Mouse (Mus musculus): ENCODE measurements at regions not wholly inside any gene's neighbourhood (a gene's known extent, or its start where the extent isn't known, plus 50 kb on each side); places are given as distances from the start of the nearest gene placed in this dataset.

DNA sequence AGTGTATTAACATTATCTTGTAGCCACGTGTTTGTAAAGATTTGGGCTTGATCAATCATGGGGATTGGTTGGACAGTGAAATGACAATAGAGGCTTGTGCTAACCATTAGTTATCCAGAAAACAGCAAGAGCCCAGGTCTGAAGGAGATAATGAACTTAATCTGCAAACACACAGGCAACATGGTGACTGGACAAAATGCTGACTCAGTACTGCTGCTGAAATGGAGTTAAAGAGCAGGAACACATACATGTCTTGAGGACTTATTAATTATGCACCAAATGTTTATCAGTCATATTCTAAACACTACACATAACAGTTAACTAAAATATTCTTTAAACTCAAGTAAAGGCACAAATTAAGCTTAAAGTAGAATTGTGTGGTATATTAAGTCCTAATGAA, 528.6 kb downstream of the Etv1 start:
- 79% methylated on average over 1 of the region's 1 CpGs for WGBS

DNA sequence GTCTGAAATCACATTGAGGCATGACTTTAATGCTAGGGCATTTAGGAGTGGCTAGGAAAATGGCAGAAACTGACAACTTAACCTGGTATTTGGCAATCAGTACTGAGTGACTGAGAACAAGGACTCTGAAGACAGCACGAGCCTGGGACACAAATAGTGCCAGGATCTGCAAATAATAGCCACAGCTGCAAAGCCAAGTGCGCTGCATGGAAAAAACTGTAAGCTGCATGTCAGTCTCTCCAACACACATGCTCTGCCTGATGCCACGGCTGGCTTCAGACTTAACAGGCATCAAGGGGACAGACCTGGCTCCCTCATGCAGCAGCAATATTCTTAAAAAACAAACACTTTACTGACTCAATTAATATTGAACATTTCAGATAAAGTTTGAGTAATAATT, 530.7 kb downstream of the Etv1 start:
- 81% methylated on average over 3 of the region's 3 CpGs for whole genome bisulfite sequencing
- Histone ChIP-seq H3K4me3 (ENCODE audit: low read depth, low read length) (no peak overlapping the region), H3K4me1 (replicated peaks; ENCODE audit: control insufficient read depth, insufficient read depth, low read length) (no peaks in the 10 kb centered on the region), H3K27ac (ENCODE audit: low read depth, low read length) (no peak overlapping the region), H3K9me3 (ENCODE audit: control insufficient read depth, low read length) (no peaks in the 10 kb centered on the region), H3K36me3 (ENCODE audit: control insufficient read depth, insufficient read depth, low read length) (no peaks in the 10 kb centered on the region), H3K4me2 (replicated peaks; ENCODE audit: low read depth, low read length) (no peak overlapping the region), H3K27me3 (ENCODE audit: control insufficient read depth, insufficient read depth, low read length) (no peaks in the 10 kb centered on the region), H3K9ac (ENCODE audit: low read depth, low read length) (no peak overlapping the region)
- ATAC-seq (ENCODE audit: low FRiP score) (no peak), DNase-seq (ENCODE audit: low spot score) (no peak)

More for the DNA sequence above, 528.6 kb downstream of the Etv1 start:
- no peak overlapping the region for H3K4me3 ChIP-seq (ENCODE audit: low read depth, low read length)
- no peak overlapping the region for H3K4me2 ChIP-seq (replicated peaks; ENCODE audit: low read depth, low read length)
- no peaks in the 10 kb centered on the region for H3K4me1 ChIP-seq (replicated peaks; ENCODE audit: control insufficient read depth, insufficient read depth, low read length)
- no peak overlapping the region for H3K27ac ChIP-seq (ENCODE audit: low read depth, low read length)
- H3K36me3 ChIP-seq (ENCODE audit: control insufficient read depth, insufficient read depth, low read length), result no peaks in the 10 kb centered on the region
- no peak for DNase-seq (ENCODE audit: low spot score)
- no peak overlapping the region for H3K9ac ChIP-seq (ENCODE audit: low read depth, low read length)
- no peaks in the 10 kb centered on the region for H3K9me3 ChIP-seq (ENCODE audit: control insufficient read depth, low read length)
- no peak for ATAC-seq (ENCODE audit: low FRiP score)
- no peaks in the 10 kb centered on the region for H3K27me3 ChIP-seq (ENCODE audit: control insufficient read depth, insufficient read depth, low read length)

GRCm38 (mm10) chr12:39317229-39317628, 538.0 kb downstream of the Etv1 start:
- Histone ChIP-seq H3K9me3 (ENCODE audit: control insufficient read depth, low read length) (no peaks in the 10 kb centered on the region), H3K4me2 (replicated peaks; ENCODE audit: low read depth, low read length) (no peak overlapping the region), H3K27me3 (ENCODE audit: control insufficient read depth, insufficient read depth, low read length) (no peaks in the 10 kb centered on the region), H3K4me3 (ENCODE audit: low read depth, low read length) (no peak overlapping the region), H3K4me1 (replicated peaks; ENCODE audit: control insufficient read depth, insufficient read depth, low read length) (no peaks in the 10 kb centered on the region), H3K27ac (ENCODE audit: low read depth, low read length) (no peak overlapping the region), H3K9ac (ENCODE audit: low read depth, low read length) (no peak overlapping the region), H3K36me3 (ENCODE audit: control insufficient read depth, insufficient read depth, low read length) (no peaks in the 10 kb centered on the region)
- WGBS, result 88% methylated on average over 4 of the region's 4 CpGs
- ATAC-seq (ENCODE audit: low FRiP score), result no peak
- no peak for DNase-seq (ENCODE audit: low spot score)

GRCm38 (mm10) chr12:39321453-39321852, 542.3 kb downstream of the Etv1 start:
- DNase-seq (ENCODE audit: low spot score) (no peak), ATAC-seq (ENCODE audit: low FRiP score) (no peak)
- H3K36me3 ChIP-seq (ENCODE audit: control insufficient read depth, insufficient read depth, low read length), result no peaks in the 10 kb centered on the region
- no peak overlapping the region for H3K27ac ChIP-seq (ENCODE audit: low read depth, low read length)
- no peaks in the 10 kb centered on the region for H3K4me1 ChIP-seq (replicated peaks; ENCODE audit: control insufficient read depth, insufficient read depth, low read length)
- H3K27me3 ChIP-seq (ENCODE audit: control insufficient read depth, insufficient read depth, low read length), result no peaks in the 10 kb centered on the region
- no peak overlapping the region for H3K4me2 ChIP-seq (replicated peaks; ENCODE audit: low read depth, low read length)
- no peak overlapping the region for H3K4me3 ChIP-seq (ENCODE audit: low read depth, low read length)
- no peak overlapping the region for H3K9ac ChIP-seq (ENCODE audit: low read depth, low read length)
- WGBS, result 69% methylated on average over 1 of the region's 1 CpGs
- no peaks in the 10 kb centered on the region for H3K9me3 ChIP-seq (ENCODE audit: control insufficient read depth, low read length)

DNA sequence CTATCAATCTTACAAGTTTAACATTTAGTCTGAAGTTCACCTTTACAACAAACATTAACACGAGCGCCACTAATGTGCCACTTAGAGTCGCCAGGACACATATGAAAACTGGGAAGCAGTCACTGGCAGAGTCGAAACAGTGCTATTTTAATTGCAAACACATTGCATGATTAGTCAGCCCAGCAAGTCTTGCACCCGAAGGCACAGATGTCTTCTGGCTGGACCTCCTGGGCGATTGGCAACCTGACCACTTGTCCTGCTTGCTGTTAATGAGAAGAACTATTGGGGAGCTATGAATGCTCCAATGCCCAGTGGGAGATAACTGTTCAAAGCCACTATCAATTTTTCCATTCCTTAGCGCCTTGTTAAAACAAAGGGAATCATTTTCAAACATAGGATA, 547.0 kb downstream of the Etv1 start:
- no peak for DNase-seq (ENCODE audit: low spot score)
- H3K4me1 ChIP-seq (replicated peaks; ENCODE audit: control insufficient read depth, insufficient read depth, low read length), result no peaks in the 10 kb centered on the region
- no peak overlapping the region for H3K4me2 ChIP-seq (replicated peaks; ENCODE audit: low read depth, low read length)
- no peak overlapping the region for H3K27ac ChIP-seq (ENCODE audit: low read depth, low read length)
- no peaks in the 10 kb centered on the region for H3K9me3 ChIP-seq (ENCODE audit: control insufficient read depth, low read length)
- H3K27me3 ChIP-seq (ENCODE audit: control insufficient read depth, insufficient read depth, low read length), result no peaks in the 10 kb centered on the region
- WGBS, result 69% methylated on average over 7 of the region's 7 CpGs
- H3K36me3 ChIP-seq (ENCODE audit: control insufficient read depth, insufficient read depth, low read length), result no peaks in the 10 kb centered on the region
- H3K4me3 ChIP-seq (ENCODE audit: low read depth, low read length), result no peak overlapping the region
- H3K9ac ChIP-seq (ENCODE audit: low read depth, low read length), result no peak overlapping the region
- no peak for ATAC-seq (ENCODE audit: low FRiP score)

- no peak for ATAC-seq (ENCODE audit: low FRiP score)
- H3K27me3 ChIP-seq (ENCODE audit: control insufficient read depth, insufficient read depth, low read length), result no peaks in the 10 kb centered on the region
- DNase-seq (ENCODE audit: low spot score), result no peak
- no peak overlapping the region for H3K4me2 ChIP-seq (replicated peaks; ENCODE audit: low read depth, low read length)
- WGBS, result 80% methylated on average over 4 of the region's 4 CpGs
- H3K4me1 ChIP-seq (replicated peaks; ENCODE audit: control insufficient read depth, insufficient read depth, low read length), result no peaks in the 10 kb centered on the region
- H3K9ac ChIP-seq (ENCODE audit: low read depth, low read length), result no peak overlapping the region
- H3K36me3 ChIP-seq (ENCODE audit: control insufficient read depth, insufficient read depth, low read length), result no peaks in the 10 kb centered on the region
- H3K4me3 ChIP-seq (ENCODE audit: low read depth, low read length), result no peak overlapping the region
- H3K9me3 ChIP-seq (ENCODE audit: control insufficient read depth, low read length), result no peaks in the 10 kb centered on the region
- H3K27ac ChIP-seq (ENCODE audit: low read depth, low read length), result no peak overlapping the region
Measured at GRCm38 (mm10) chr12:39326668-39327299, 547.6 kb downstream of the Etv1 start.

DNA sequence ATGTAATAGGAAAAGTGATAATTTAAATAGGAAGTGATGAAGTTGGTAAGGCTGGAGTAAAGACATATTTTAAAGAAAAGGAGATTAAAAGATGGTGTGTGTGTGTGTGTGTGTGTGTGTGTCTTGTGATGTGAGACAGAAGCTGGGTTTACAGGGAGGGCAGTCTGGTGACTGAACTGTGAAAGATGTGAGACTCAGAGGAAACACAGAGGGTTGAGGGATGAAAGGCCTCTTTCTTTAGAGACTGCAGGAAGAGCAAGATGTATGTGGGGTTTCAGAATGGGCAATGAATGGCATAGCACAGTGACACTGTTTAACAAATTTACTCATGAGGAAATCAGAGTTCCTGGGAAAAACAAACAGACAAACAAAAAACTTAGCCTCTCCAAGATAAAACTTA, 549.2 kb downstream of the Etv1 start:
- Histone ChIP-seq H3K4me3 (ENCODE audit: low read depth, low read length) (no peak overlapping the region), H3K9me3 (ENCODE audit: control insufficient read depth, low read length) (no peaks in the 10 kb centered on the region), H3K9ac (ENCODE audit: low read depth, low read length) (no peak overlapping the region), H3K4me1 (replicated peaks; ENCODE audit: control insufficient read depth, insufficient read depth, low read length) (no peaks in the 10 kb centered on the region), H3K4me2 (replicated peaks; ENCODE audit: low read depth, low read length) (no peak overlapping the region), H3K36me3 (ENCODE audit: control insufficient read depth, insufficient read depth, low read length) (no peaks in the 10 kb centered on the region), H3K27me3 (ENCODE audit: control insufficient read depth, insufficient read depth, low read length) (no peaks in the 10 kb centered on the region), H3K27ac (ENCODE audit: low read depth, low read length) (no peak overlapping the region)
- DNase-seq (ENCODE audit: low spot score) (no peak), ATAC-seq (ENCODE audit: low FRiP score) (no peak)

- ATAC-seq (ENCODE audit: low FRiP score), result no peak
- Histone ChIP-seq H3K4me3 (ENCODE audit: low read depth, low read length) (no peak overlapping the region), H3K9ac (ENCODE audit: low read depth, low read length) (no peak overlapping the region), H3K9me3 (ENCODE audit: control insufficient read depth, low read length) (no peaks in the 10 kb centered on the region), H3K4me1 (replicated peaks; ENCODE audit: control insufficient read depth, insufficient read depth, low read length) (no peaks in the 10 kb centered on the region), H3K27me3 (ENCODE audit: control insufficient read depth, insufficient read depth, low read length) (no peaks in the 10 kb centered on the region), H3K27ac (ENCODE audit: low read depth, low read length) (no peak overlapping the region), H3K36me3 (ENCODE audit: control insufficient read depth, insufficient read depth, low read length) (no peaks in the 10 kb centered on the region), H3K4me2 (replicated peaks; ENCODE audit: low read depth, low read length) (no peak overlapping the region)
- DNase-seq (ENCODE audit: low spot score), result no peak
- 94% methylated on average over 5 of the region's 5 CpGs for WGBS
Measured at GRCm38 (mm10) chr12:39339101-39339538, 559.9 kb downstream of the Etv1 start.

GRCm38 (mm10) chr12:39341751-39342271, 562.6 kb downstream of the Etv1 start:
- 69% methylated on average over 5 of the region's 5 CpGs for WGBS
- H3K9ac ChIP-seq (ENCODE audit: low read depth, low read length), result no peak overlapping the region
- H3K4me3 ChIP-seq (ENCODE audit: low read depth, low read length), result no peak overlapping the region
- no peak for ATAC-seq (ENCODE audit: low FRiP score)
- no peaks in the 10 kb centered on the region for H3K27me3 ChIP-seq (ENCODE audit: control insufficient read depth, insufficient read depth, low read length)
- no peak for DNase-seq (ENCODE audit: low spot score)
- H3K4me2 ChIP-seq (replicated peaks; ENCODE audit: low read depth, low read length), result no peak overlapping the region
- no peaks in the 10 kb centered on the region for H3K36me3 ChIP-seq (ENCODE audit: control insufficient read depth, insufficient read depth, low read length)
- no peaks in the 10 kb centered on the region for H3K9me3 ChIP-seq (ENCODE audit: control insufficient read depth, low read length)
- H3K27ac ChIP-seq (ENCODE audit: low read depth, low read length), result no peak overlapping the region
- H3K4me1 ChIP-seq (replicated peaks; ENCODE audit: control insufficient read depth, insufficient read depth, low read length), result no peaks in the 10 kb centered on the region

Measured in hindbrain, embryonic 11.5 days (tissue).